Mouse (Mus musculus) thymus, adult 2 months (tissue): Measurements from ENCODE around the gene Neu4.

Experiments used
- CTCF ChIP-seq: fragments of 200-500 bp; IDR thresholded peaks from 2 replicates; pipeline ENCODE4 v1.5.1; 2012; ENCODE audit warnings: mild to moderate bottlenecking, control low read depth, low read length, moderate library complexity, borderline replicate concordance; ENCODE audit not compliant: control insufficient read depth, poor library complexity, insufficient read depth; ENCODE audit errors: extremely low read depth
- POLR2A ChIP-seq: fragments of 200-500 bp; IDR thresholded peaks from 2 replicates; pipeline ENCODE4 v1.6.1; 2012; ENCODE audit warnings: mild to moderate bottlenecking, low read length, control low read depth, moderate library complexity; ENCODE audit not compliant: control insufficient read depth, poor library complexity, insufficient read depth; ENCODE audit errors: extremely low read depth

DNA sequence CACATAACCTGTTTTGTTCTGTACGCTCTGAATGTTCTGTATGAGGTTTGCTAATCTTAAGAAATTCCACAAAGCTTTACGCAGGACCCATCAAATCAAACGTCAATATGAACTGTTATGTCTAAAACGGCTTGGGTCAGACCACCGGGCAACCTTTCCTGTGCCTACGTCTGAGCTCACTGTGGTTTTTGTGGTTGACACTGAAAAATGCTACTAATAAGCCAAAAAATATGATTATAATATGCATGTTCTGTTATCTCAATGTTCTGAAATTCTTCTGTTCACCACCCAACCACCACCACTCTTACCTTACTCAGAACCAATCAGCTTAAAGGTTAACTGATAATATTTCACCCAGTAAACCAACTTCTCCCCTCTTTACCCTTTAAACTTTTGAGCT, 54.5 kb downstream of the Neu4 start:
- TF ChIP-seq CTCF (no peak), POLR2A (no peak)
